Mouse (Mus musculus): ENCODE data around the gene Babam2. TPM values are rescaled to one million over a fixed set of nuclear protein-coding genes. Genes with fewer than 3 reads are reported as not detected.

Gene Babam2
- total and polyA plus RNA-seq, 2 experiments from 2014 or later, result 31.2 to 66.2 TPM

DNA sequence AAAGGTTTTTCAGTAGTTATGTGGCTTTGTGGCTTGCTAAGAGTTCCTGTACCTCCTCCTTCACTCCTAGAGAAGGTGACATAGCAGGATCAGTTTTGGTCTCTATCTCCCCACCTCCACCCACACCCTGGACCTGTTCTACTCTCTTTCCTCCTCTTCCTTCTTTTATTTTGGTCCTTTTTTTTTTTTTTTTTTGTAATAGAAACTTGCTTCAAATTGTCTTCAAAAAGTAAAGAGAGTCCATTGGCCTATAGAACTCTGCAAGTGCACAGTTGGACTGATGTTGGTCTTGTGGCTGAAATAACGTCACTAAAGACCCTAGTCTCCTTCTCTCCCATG, 114.1 kb downstream of the Babam2 start:
- DNase-seq (ENCODE audit: low spot score), result no peak
- ATAC-seq, result no peak
- Histone ChIP-seq H3K36me3 (ENCODE audit: insufficient read depth, low read length) (no peaks in the 10 kb centered on the region), H3K27me3 (ENCODE audit: insufficient read depth, low read length) (no peaks in the 10 kb centered on the region), H3K9me3 (ENCODE audit: low read length) (no peaks in the 10 kb centered on the region), H3K9ac (replicated peaks; ENCODE audit: low read length) (no peak overlapping the region), H3K4me1 (ENCODE audit: insufficient read depth, low read length) (no peaks in the 10 kb centered on the region; the same call in 1 of the 2 replicates), H3K4me3 (ENCODE audit: low read length) (no peak overlapping the region), H3K27ac (no peak overlapping the region), H3K4me2 (ENCODE audit: low read depth, low read length) (no peak overlapping the region)
- whole genome bisulfite sequencing, result 82% methylated on average over 1 of the region's 1 CpGs
- no peak for TF ChIP-seq CTCF (IDR thresholded peaks at IDR 0.05; ENCODE audit: low read depth)

DNA sequence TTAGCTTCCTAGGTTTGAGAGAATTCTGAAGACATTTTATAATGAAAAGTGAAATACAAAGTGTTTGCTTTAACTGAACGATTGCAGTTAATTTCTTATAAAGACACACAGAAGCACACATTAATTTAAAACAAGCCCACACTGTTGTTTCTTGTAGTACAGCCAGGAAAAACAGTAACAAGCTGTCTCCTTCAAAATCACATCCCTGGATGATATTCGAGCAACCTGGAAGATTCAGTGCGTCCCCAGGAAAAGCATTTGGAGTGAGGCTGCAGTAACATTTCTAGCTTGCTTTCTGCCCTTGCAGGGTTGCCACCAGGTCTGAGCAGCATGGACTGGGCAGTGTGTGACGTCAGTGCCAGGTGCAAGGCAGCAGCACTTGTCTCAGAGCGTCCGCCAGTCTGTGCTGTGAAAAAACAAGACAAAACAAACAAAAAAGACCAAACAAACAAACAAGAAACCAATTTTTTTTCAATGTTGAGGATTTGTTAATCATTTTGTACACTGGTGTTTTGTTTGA, 115.7 kb downstream of the Babam2 start:
- Histone ChIP-seq H3K9ac (replicated peaks; ENCODE audit: low read length) (no peak overlapping the region), H3K27me3 (ENCODE audit: insufficient read depth, low read length) (no peaks in the 10 kb centered on the region), H3K4me3 (ENCODE audit: low read length) (no peak overlapping the region), H3K36me3 (ENCODE audit: insufficient read depth, low read length) (no peaks in the 10 kb centered on the region), H3K4me1 (ENCODE audit: insufficient read depth, low read length) (no peaks in the 10 kb centered on the region; the same call in 1 of the 2 replicates), H3K4me2 (ENCODE audit: low read depth, low read length) (no peak overlapping the region), H3K9me3 (ENCODE audit: low read length) (no peaks in the 10 kb centered on the region), H3K27ac (no peak overlapping the region)
- DNase-seq (ENCODE audit: low spot score) (no peak), ATAC-seq (no peak)
- TF ChIP-seq CTCF (IDR thresholded peaks at IDR 0.05; ENCODE audit: low read depth), result no peak
- WGBS, result 77% methylated on average over 6 of the region's 6 CpGs

DNA sequence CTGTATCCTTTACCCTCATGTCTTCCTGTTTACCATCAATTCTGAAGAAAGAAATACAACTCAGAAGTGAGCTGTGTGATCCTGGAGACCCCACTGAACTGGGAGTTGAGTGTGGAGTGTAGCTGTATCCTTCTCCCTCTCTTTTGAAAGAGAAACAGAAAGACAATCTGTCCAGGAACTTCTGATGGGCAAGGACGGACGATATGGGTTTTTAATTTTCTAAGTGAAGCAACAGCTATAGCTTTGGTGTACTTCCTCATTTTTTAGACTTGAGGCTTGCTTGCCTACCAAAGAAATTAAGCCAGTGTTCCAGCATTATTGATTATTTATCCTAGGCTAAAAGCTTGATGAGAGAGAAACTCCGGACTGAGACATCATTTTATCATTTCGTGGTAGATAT, 116.6 kb downstream of the Babam2 start:
- no peak overlapping the region for H3K9ac ChIP-seq (replicated peaks; ENCODE audit: low read length)
- no peaks in the 10 kb centered on the region for H3K9me3 ChIP-seq (ENCODE audit: low read length)
- H3K36me3 ChIP-seq (ENCODE audit: insufficient read depth, low read length), result no peaks in the 10 kb centered on the region
- DNase-seq (ENCODE audit: low spot score), result no peak
- TF ChIP-seq CTCF (IDR thresholded peaks at IDR 0.05; ENCODE audit: low read depth), result no peak
- no peak overlapping the region for H3K4me2 ChIP-seq (ENCODE audit: low read depth, low read length)
- no peak overlapping the region for H3K4me3 ChIP-seq (ENCODE audit: low read length)
- no peak for ATAC-seq
- no peaks in the 10 kb centered on the region; the same call in 1 of the 2 replicates for H3K4me1 ChIP-seq (ENCODE audit: insufficient read depth, low read length)
- H3K27ac ChIP-seq, result no peak overlapping the region
- WGBS, result 94% methylated on average over 4 of the region's 4 CpGs
- H3K27me3 ChIP-seq (ENCODE audit: insufficient read depth, low read length), result no peaks in the 10 kb centered on the region

DNA sequence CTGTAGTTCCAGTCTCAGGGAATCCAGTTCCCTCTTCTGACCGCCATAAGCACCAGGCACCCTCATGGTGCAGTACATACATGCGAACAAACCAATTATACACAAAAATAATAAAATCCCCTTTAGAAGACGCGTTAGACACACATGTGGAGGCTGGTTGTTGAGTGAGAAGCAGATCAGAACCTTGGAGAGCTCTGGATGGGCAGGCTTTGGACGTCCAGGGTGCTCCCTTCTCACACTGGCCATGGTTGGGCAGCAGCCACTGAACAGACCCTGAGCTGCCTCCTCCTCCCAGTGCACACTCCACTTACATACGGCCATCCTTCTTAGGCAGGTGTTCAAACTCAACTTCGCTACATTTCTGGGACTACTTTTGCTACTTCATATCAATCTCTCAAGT, 117.6 kb downstream of the Babam2 start:
- no peak for ATAC-seq

DNA sequence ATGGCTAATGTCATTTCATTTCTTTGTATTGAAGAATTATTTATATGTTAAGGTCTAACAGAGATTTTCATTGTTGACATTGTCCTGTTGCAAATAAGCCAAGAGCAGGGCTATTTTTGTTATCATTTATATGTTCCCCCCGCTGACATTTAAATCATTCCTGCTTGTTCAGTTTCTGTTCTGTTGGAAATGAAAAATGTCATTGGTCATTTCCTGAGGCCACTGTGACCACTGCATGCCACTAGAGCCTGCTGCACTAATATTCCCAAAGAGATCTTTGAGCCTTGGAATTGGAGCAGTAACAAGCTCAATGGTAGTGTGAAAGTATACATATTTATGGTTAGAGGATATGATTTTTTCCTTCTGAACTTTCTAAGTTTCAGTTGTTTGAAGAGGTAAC, 118.6 kb downstream of the Babam2 start:
- H3K4me2 ChIP-seq (ENCODE audit: low read depth, low read length), result no peak overlapping the region
- H3K27ac ChIP-seq, result no peak overlapping the region
- no peak for ATAC-seq
- no peaks in the 10 kb centered on the region for H3K4me1 ChIP-seq (ENCODE audit: insufficient read depth, low read length)
- no peaks in the 10 kb centered on the region for H3K9me3 ChIP-seq (ENCODE audit: low read length)
- H3K36me3 ChIP-seq (ENCODE audit: insufficient read depth, low read length), result no peaks in the 10 kb centered on the region
- no peak for DNase-seq (ENCODE audit: low spot score)
- WGBS, result 86% methylated on average over 1 of the region's 1 CpGs
- no peak for TF ChIP-seq CTCF (IDR thresholded peaks at IDR 0.05; ENCODE audit: low read depth)
- no peaks in the 10 kb centered on the region for H3K27me3 ChIP-seq (ENCODE audit: insufficient read depth, low read length)
- no peak overlapping the region for H3K9ac ChIP-seq (replicated peaks; ENCODE audit: low read length)
- no peak overlapping the region for H3K4me3 ChIP-seq (ENCODE audit: low read length)

More for the DNA sequence above, 117.6 kb downstream of the Babam2 start:
- no peaks in the 10 kb centered on the region; the same call in 1 of the 2 replicates for H3K4me1 ChIP-seq (ENCODE audit: insufficient read depth, low read length)
- no peak overlapping the region for H3K4me2 ChIP-seq (ENCODE audit: low read depth, low read length)
- WGBS, result 80% methylated on average over 7 of the region's 7 CpGs
- DNase-seq (ENCODE audit: low spot score), result no peak
- TF ChIP-seq CTCF (IDR thresholded peaks at IDR 0.05; ENCODE audit: low read depth), result no peak
- no peak overlapping the region for H3K4me3 ChIP-seq (ENCODE audit: low read length)
- no peak overlapping the region for H3K9ac ChIP-seq (replicated peaks; ENCODE audit: low read length)
- no peak overlapping the region for H3K27ac ChIP-seq
- H3K9me3 ChIP-seq (ENCODE audit: low read length), result no peaks in the 10 kb centered on the region
- H3K27me3 ChIP-seq (ENCODE audit: insufficient read depth, low read length), result no peaks in the 10 kb centered on the region
- H3K36me3 ChIP-seq (ENCODE audit: insufficient read depth, low read length), result no peaks in the 10 kb centered on the region

DNA sequence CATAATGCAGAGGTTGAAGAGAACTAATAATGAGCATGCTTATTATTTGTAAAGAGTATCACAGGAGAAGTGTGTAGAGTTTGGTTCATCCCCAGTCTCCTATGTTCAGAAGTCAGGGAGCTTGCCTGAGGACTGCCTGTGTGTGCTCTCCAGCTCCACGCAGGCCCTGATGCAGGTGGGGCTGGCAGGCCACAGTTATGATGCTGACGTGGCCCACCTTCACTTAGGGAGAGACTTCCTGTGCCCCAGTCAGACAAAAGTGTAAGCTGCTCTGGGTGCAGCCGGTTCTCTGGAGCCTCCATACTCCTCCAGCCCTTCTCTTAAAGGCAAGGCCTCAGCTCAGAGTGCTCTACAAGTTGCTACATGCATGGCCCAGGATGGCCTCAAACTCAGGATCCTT, 123.3 kb downstream of the Babam2 start:
- no peak overlapping the region for H3K9ac ChIP-seq (replicated peaks; ENCODE audit: low read length)
- WGBS, result 90% methylated on average over 3 of the region's 3 CpGs
- H3K27ac ChIP-seq, result no peak overlapping the region
- no peaks in the 10 kb centered on the region for H3K4me1 ChIP-seq (ENCODE audit: insufficient read depth, low read length)
- no peak for TF ChIP-seq CTCF (IDR thresholded peaks at IDR 0.05; ENCODE audit: low read depth)
- DNase-seq (ENCODE audit: low spot score), result no peak
- ATAC-seq, result no peak
- no peak overlapping the region for H3K4me3 ChIP-seq (ENCODE audit: low read length)
- no peaks in the 10 kb centered on the region for H3K9me3 ChIP-seq (ENCODE audit: low read length)
- no peaks in the 10 kb centered on the region for H3K27me3 ChIP-seq (ENCODE audit: insufficient read depth, low read length)
- no peak overlapping the region for H3K4me2 ChIP-seq (ENCODE audit: low read depth, low read length)
- H3K36me3 ChIP-seq (ENCODE audit: insufficient read depth, low read length), result no peaks in the 10 kb centered on the region

DNA sequence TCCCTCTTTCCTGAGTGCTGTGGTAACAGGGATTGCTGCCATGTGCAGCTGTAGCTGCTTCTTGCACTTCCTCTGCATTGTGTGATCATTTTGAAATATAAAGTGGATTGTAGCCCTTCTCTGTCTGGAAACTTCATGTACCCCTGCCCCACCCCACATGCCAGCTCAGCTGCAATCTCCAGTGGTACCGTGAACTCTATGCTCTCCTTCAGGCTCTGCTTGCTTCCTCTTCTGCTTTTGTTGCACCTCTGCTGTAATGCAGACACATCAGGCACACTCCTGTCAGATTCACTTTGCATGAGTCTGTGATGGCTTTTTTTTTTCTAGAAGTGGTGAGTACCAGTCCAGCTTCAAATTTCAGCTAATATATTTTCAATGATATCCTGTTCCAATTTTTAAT, 123.7 kb downstream of the Babam2 start:
- Histone ChIP-seq H3K27ac (no peak overlapping the region), H3K4me3 (ENCODE audit: low read length) (no peak overlapping the region), H3K4me2 (ENCODE audit: low read depth, low read length) (no peak overlapping the region), H3K27me3 (ENCODE audit: insufficient read depth, low read length) (no peaks in the 10 kb centered on the region), H3K36me3 (ENCODE audit: insufficient read depth, low read length) (no peaks in the 10 kb centered on the region), H3K4me1 (ENCODE audit: insufficient read depth, low read length) (no peaks in the 10 kb centered on the region), H3K9me3 (ENCODE audit: low read length) (no peaks in the 10 kb centered on the region), H3K9ac (replicated peaks; ENCODE audit: low read length) (no peak overlapping the region)
- no peak for TF ChIP-seq CTCF (IDR thresholded peaks at IDR 0.05; ENCODE audit: low read depth)
- DNase-seq (ENCODE audit: low spot score) (no peak), ATAC-seq (no peak)
- WGBS, result 86% methylated on average over 1 of the region's 1 CpGs
